Mouse (Mus musculus): ENCODE measurements around the gene Ccdc191.

Gene Ccdc191

DNA sequence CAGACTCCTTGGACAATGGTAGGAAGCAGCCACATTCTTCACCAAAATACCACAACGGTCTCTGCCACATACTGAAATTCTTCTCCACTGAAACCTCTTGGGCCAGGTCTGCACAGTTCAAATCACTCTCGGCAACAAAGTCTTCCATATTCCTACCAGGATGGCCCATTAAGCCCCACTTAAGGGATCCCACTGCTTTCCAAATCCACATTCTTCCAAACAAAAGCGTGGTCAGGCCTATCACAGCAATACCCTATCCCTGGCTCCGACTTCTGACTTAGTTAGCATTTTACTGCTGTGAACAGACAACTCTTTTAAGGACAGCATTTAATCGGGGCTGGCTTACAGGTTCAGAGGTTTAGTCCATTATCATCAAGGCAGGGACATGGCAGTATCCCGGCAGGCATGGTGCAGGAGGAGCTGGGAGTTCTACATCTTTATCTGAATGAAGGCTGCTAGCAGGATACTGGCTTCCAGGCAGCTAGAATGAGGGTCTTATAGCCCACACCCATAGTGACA, 36.8 kb downstream of the Ccdc191 start, which contains the start of gene Qtrt2:
Qtrt2 (minus strand) TSS at position 469 of the 519 bp plus-strand sequence.
- no peak for ATAC-seq (ENCODE audit: insufficient number of reproducible peaks, low FRiP score, low TSS enrichment)

DNA sequence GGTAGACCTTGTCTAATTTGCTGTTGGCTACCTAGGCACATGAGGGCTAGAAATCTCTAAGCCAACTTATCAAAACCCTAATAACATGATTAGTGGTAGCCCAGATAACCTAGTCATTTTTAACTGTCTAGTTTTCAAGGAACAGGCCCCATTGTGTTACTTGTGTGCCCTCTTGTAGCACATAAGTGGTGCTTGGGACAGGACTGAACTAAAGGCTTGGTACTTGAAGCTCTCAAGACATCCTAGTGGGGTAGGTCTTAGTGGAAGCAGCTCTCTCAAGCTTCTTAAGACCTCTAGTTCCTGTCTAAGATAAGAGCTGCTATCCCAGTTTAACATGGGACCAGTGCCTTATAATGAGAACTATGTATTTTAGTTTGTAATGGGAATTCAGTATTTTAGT, 41.0 kb downstream of the Ccdc191 start:
- ATAC-seq (ENCODE audit: insufficient number of reproducible peaks, low FRiP score, low TSS enrichment), result no peak

DNA sequence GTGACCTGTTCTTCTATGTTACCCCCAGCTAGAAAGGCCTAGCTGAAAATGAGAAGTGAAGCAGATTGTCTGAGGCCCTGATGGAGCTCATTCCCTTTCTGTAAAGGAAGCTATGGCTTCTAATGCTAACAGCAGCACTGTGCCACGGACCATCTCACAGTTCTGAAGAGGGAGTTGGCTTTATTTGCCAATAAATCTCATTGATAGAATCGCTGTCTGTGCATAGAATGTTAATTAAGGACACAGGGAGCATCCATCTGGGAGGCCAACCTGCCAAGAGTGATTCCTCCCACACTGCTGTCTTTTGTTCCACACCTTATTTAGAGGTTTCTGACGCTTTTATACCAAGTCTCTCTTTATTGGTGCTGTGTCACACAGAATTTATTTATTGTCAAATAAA, 41.9 kb downstream of the Ccdc191 start:
- ATAC-seq (ENCODE audit: insufficient number of reproducible peaks, low FRiP score, low TSS enrichment), result no peak

DNA sequence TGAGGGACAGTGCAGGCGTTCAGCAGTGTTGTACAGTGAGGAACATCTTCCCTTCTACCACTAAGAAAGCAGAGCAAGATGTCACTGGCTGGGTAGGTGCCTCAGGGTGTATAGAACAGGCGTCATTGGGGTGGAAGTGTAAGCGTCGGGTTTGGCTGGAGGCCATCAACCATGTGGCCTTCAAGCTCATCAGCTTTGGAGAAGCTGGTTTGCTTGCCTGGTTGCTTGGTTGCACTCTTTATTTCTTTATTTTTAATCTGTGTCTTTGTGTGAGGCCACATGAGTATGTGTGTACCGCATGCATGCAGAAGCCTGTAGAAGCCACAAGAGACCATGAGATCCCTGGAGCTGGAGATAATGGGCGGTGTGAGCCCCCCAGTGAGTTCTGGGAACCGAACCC, 42.7 kb downstream of the Ccdc191 start:
- no peak for ATAC-seq (ENCODE audit: insufficient number of reproducible peaks, low FRiP score, low TSS enrichment)

DNA sequence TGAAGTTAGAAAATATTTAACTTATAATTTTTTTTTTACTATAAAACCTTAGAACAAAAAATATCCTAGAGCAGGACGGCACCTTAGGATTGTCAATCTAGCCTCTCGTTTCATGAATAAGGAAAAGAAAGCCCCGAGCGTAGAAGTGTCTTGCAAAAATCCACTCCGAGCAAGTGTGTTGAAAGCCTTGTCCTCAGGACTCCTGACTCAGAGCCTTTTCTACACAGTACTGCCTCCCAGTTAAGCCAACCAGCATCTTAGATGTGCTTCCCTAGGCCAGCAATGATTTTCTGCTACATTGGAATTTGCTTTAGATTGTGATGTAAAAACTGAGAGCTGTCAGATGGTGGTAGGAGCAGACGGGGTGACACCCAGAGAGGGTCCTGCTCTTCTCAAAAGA, 43.4 kb downstream of the Ccdc191 start:
- ATAC-seq (ENCODE audit: insufficient number of reproducible peaks, low FRiP score, low TSS enrichment), result no peak

DNA sequence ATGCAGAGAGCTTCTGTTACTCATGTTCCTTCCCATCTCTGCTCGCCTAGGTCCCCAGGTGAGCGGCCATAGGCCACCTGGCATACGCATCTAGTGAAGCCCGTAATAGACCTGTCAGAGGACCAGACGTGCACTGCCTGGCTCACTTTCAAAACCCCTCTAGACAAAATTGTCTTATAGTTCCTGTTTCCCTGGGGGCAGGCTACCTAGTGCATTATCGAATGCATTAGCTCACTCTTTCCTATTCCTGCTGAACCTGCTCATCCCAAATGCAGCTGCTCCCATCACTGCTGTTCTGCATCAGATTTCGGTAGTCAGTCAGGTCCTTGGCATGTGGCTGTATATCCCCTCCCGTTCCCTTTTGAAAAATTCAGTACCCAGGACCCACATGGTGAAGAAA, 45.3 kb downstream of the Ccdc191 start:
- no peak for ATAC-seq (ENCODE audit: insufficient number of reproducible peaks, low FRiP score, low TSS enrichment)

DNA sequence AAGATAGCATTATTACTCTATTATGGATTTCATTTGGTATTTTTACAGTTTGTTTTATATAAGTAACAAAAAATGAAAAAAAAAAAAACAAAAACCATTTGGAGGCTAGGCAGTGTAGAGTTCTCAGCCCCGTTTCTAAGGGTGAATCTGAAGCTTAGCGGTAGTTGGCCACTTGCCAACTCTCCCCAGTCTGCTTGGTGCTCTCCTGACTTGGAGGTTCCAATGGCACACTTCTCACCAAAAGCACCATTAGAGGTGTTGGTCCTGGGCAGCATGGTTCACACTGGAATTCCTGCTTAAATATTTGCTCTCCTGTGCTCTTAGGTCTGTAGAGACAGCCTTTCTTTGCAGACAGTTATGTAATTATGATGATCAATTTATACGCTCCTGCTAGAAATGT, 45.8 kb downstream of the Ccdc191 start:
- ATAC-seq (ENCODE audit: insufficient number of reproducible peaks, low FRiP score, low TSS enrichment), result no peak

DNA sequence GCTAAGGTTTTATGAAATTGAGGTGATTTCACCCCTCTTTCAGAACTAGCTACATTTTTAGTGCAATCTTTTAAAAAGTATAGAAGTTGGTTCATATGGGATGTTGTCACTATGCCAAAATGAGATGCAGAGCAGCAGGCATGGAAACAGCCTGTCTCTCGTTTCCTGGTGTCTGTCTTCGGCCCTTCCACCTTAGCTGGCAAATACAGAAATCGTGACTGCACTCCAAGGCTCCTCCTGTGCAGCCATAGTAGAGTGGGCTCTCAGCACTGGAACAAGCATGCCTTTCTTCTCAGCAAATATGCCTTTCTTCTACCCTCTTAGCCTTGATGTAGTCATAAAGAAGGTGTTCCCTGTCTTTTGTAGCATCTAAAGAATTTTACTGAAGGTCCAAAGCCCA, 46.3 kb downstream of the Ccdc191 start:
- no peak for ATAC-seq (ENCODE audit: insufficient number of reproducible peaks, low FRiP score, low TSS enrichment)

DNA sequence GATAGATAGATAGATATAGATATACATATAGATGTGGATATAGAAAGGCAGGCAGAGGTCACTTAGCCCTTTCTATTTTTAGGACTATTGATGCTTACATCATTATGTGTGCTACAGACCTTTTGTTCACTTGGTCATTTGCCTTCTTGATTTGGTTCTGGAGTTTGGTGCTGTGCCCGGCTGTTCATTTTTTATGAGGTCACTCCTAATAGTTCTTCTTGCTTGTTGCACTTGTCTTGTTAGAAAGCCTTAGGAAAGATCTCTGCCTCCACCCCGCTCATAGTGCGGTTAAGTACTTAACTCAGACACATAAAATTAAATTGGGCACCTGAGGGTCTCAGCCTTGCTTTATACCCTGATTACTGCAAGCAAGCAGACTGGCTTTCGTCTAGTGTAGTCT, 51.2 kb downstream of the Ccdc191 start:
- ATAC-seq (ENCODE audit: insufficient number of reproducible peaks, low FRiP score, low TSS enrichment), result no peak

DNA sequence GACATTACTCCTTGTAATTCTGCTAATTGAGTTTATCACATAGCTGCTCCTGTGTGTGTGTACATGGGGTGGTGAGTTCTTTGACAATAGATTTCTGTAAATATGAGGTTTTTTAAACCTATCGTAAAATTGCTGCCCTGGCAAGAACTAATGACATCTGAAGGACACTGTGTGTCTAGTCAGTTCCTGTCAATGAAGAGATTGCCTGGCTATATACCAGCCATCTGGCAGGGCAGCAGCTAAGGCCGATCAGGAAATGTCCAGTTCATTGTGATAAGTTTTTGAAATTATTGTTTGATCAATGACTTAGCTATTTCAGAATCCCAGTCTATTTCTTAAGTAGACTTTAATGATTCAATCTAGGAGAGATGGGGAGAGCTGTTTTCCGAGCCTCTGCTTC, 55.8 kb downstream of the Ccdc191 start:
- no peak for ATAC-seq (ENCODE audit: insufficient number of reproducible peaks, low FRiP score, low TSS enrichment)

DNA sequence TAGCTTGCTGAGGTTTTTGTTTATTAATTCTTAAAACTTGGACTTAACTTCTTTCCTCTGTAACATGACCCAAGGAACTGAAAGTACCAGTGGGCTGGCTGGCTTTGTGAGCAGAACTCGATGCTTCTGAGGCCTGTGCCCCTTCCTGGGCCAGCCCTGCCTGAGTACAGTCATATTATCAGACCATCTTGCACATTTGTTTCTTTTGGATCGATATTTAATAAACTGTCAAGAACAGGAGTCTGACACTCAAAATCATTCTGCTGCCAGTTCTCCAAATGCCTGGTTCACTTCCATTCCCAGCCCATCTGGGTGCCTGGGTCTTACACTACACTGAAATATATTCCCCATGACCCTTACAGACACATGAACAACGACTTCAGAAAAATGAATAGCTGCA, 56.3 kb downstream of the Ccdc191 start:
- no peak for ATAC-seq (ENCODE audit: insufficient number of reproducible peaks, low FRiP score, low TSS enrichment)

DNA sequence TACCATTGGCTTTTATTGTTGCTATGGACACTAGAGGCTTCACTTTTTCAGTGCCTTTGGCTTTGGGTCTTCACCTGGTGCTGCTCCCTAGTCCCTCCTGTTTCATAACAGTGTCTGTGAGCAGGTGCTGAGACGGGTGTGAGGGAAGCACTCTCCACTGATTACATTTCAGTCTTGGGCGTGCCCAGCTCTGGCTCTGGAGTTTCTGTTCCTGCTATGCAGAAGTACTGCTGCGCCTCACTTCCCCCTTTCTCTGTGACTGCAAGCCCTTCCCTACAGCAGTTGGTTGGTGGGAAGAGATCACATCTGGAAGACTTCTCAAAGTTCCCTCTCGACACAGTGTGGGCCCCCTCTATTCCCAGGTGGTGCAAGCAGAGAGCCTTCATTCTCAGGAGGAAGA, 62.0 kb downstream of the Ccdc191 start:
- ATAC-seq (ENCODE audit: insufficient number of reproducible peaks, low FRiP score, low TSS enrichment), result no peak

DNA sequence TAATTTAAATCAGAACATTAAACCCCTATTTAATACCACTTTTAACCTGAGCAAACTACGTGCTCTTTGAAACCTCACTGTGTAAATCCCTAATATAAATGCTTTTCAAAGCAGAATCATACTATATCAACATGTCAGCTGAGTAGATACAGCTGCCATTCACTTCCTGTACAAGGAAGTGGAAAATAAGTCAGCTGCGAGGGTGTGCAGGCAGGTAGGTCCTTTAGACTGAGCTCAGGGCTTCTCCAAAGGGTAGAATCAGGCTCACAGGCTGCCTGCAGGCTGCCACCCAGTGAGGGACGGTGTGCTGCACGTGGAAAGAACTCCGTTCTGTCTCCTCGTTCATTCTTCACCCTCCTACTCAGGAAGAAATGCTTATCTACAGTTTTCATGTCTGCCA, 65.3 kb downstream of the Ccdc191 start:
- ATAC-seq (ENCODE audit: insufficient number of reproducible peaks, low FRiP score, low TSS enrichment), result no peak

DNA sequence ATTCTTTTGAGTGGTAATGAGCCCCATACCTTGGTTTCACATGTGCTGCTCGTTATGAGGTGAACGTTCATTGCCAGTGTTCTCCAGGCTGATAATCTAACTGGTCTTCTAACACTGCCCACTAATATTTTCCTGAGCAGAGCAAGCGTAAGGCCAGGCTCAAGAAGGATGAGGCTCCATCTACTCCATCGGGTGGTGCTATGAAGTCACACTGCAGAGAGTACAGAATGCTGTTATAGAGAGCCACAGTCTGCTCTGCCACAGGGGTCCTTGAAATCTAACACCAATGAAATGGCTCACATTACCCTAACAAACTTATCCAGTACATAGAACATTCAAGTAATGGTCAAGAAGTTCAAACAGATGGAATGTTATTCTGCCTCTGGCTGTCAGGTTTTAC, 68.4 kb downstream of the Ccdc191 start:
- ATAC-seq (ENCODE audit: insufficient number of reproducible peaks, low FRiP score, low TSS enrichment), result no peak

DNA sequence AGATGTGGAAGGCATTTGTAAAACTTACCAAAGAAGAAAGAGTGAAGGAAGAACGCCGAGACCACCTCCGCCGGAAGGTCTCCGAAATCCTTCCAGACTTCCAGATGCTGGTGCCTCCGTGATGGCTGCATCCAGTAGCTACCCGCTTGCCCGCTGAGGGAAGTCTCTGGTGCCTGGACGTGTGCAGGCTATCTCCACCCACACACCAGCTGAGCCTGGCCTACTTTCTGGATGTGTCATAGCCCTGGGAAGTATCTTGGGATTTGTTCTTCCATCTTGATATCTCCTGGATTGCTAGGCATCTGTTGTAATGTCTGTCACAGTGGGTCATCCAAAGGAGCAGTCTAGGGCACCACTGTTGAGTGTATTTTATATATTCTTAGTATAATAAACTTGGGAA, 73.7 kb downstream of the Ccdc191 start:
- 0 out of 2 replicates have a peak, but pooled peaks have one; percentile 22 for ATAC-seq (ENCODE audit: insufficient number of reproducible peaks, low FRiP score, low TSS enrichment)

DNA sequence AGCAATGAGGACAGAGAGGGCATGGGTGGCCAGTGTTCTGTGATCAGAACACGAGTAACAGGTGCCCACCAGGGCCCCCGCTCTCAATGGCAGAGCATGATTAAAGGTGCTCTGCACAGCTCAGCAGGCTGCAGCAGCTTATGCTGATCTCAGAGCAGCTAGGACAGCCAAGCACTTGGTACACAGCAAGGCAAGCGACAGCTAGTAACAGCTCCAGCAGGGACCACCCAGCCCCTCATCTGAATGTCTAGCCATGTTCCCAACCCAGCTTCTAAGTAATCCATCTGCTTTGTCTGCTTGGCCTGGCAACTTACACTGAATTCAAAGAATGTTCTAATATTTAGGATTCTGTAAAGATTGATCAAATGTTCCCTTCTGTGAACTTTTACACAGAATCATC, 74.2 kb downstream of the Ccdc191 start:
- ATAC-seq (ENCODE audit: insufficient number of reproducible peaks, low FRiP score, low TSS enrichment), result no peak

DNA sequence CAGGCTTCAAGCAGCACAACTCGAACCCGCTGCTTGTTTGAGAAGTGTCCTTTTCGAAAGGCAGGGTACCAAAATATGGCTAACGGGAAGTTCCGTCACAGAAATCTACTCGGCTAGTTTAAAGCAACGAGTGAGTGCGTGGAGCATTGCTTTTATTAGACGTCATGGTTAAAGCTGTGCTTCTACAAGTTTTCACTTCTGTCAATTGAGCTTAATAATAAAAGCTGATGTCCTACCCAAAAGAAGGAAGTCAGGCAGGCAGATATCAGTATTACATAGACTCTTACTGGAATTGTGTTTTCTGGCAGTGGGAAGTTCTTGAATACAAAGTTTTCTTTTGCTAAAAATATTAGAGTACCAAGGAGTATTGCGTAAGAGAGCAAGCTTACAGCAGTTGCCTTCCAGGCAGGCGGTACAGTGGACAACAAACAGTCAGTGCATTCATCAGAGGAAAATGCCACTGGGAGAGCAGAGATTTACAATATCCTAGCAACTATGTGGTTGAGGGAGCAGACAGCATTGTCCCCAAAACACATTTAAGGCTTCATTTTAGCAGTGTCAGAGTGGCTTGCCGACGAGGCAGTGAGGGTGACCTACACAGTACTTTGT, 76.3 kb downstream of the Ccdc191 start:
- ATAC-seq (ENCODE audit: insufficient number of reproducible peaks, low FRiP score, low TSS enrichment), result no peak

DNA sequence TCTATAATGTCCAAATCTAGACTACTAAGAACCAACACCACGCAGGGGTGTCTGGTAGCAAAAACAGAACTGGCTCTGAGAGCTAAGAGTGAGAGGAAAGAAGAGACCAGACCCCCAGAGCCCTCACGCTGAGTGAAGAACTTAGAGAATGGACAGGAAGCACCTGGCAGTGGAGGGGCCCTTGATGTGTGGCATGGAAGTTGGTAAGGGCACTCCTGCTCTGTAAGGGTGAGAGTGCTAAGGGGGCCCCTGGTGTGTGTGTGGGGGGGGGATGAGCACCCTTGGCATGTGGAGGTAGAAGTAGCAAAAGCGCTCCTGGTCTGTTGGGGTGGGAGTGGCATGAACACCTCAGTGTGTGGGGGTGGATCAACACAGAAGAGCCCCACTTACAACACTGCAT, 80.8 kb downstream of the Ccdc191 start:
- ATAC-seq (ENCODE audit: insufficient number of reproducible peaks, low FRiP score, low TSS enrichment), result no peak

DNA sequence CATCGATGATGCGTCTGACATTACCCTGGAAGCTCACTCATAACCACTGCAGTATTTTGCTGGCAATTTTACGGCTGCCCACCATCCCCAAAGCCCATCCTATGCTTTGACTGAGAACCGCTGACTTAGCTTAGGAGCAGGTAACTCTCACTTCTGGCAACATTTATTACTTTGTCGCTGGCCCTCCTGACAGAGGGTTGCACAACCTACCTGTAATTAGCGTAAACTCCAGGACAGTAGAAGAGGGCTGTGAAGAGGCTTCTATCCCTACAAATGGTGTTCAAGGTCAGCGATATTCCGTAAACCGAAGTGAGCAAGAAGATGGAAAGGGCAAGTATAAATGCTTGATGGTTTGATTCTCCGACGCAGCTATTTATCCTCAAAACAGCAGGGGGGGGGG, 81.6 kb downstream of the Ccdc191 start:
- ATAC-seq (ENCODE audit: insufficient number of reproducible peaks, low FRiP score, low TSS enrichment), result no peak

DNA sequence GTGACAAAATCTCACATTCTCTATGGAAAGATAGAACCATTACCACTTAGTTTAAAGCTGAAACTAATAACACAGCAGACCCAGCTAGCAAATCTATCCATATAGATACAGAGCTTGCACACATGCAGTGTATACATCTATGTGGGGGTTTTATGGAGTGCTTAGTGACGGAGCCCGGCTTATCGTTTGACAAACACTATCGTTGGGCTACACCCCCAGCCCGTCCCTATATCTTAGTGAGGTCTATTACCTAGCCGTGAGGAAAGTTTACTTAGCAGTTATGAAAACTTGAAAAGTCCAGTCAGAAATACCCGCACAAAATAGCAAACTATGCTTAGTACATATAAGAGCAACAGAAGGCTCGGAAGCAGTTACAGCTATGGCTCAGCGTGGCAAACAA, 82.1 kb downstream of the Ccdc191 start:
- ATAC-seq (ENCODE audit: insufficient number of reproducible peaks, low FRiP score, low TSS enrichment), result no peak

DNA sequence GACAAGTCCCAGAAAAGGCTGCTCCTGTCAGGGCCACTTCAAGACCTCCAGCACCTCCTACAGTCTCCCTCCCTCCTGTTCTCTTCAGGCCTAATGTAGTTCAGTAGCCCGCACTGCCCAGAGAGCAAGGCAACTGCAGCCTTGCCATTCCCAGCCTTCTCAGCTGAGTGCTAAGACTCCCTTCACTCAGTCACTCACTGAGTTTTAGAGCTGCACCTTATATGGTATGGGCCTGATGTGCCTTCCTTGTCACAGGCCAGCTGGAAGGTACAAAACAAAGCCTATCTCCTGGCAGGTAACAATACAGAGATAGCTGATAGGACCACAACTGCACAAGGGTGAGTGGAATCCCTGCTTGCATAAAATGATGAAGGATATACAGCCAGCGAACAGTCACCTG, 82.8 kb downstream of the Ccdc191 start:
- ATAC-seq (ENCODE audit: insufficient number of reproducible peaks, low FRiP score, low TSS enrichment), result no peak

DNA sequence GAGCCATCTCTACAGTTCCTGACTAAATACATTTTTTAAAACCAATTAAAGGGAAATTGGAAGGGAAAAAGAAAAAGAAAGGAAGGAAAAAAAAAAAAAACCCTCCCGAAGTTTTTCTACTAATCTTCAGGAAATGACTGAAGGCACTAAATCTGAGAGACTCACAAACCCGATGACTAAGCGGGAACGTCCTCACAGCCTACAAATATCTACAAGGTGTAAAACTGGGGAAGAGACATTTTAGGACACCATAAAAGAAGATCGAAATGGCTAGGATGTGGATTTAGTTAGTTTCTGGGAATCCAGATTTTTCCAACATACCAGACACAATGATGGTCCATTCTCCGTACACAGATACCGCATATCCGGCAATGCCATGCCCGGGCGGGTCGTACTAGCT, 83.5 kb downstream of the Ccdc191 start:
- no peak for ATAC-seq (ENCODE audit: insufficient number of reproducible peaks, low FRiP score, low TSS enrichment)

Data from cerebellum, adult (tissue).